Mouse (Mus musculus): ENCODE results near the gene Atp9a. TPM values are rescaled to one million over a fixed set of nuclear protein-coding genes. Genes with fewer than 3 reads are reported as not detected.
"Not testable (repeated sequence)": the region's sequence is repeated elsewhere in the genome, so short reads cannot be mapped to it uniquely, and the experiment has no call there.

Gene Atp9a
- polyA plus RNA-seq, 2 experiments, result 1.3 to 2.3 TPM

GRCm38 (mm10) chr2:168761954-168762353 is 19.7 kb upstream of the Atp9a start:
- no peak for TF ChIP-seq CTCF (IDR thresholded peaks at IDR 0.05; ENCODE audit: low read depth)
- TF ChIP-seq EP300 (IDR thresholded peaks at IDR 0.05; ENCODE audit: low read depth), result no peak
- Histone ChIP-seq H3K36me3 (replicated peaks; ENCODE audit: control insufficient read depth, insufficient read depth, low read depth) (no peaks in the 10 kb centered on the region), H3K9me3 (ENCODE audit: control insufficient read depth, low read length) (no peaks in the 10 kb centered on the region), H3K4me1 (replicated peaks; ENCODE audit: control insufficient read depth in 2 of 2, insufficient read depth in 2 of 2, low read length in 1 of 2) (no peaks in the 10 kb centered on the region), H3K9ac (replicated peaks) (no peak overlapping the region), H3K27ac (no peak overlapping the region), H3K4me3 (ENCODE audit: insufficient read depth in 1 of 2, low read depth in 2 of 2, low read length in 2 of 2) (no peak overlapping the region), H3K4me2 (ENCODE audit: low read depth) (no peak overlapping the region), H3K27me3 (ENCODE audit: control insufficient read depth, insufficient read depth, low read length) (peaks cover 46% of the 10 kb centered on the region)
- no peak for ATAC-seq (ENCODE audit: insufficient read depth)
- WGBS (ENCODE audit: insufficient replicate concordance), result 21% methylated on average over 4 of the region's 4 CpGs
- no peak for DNase-seq (ENCODE audit: low read depth in 3 of 3, low spot score in 3 of 3)

GRCm38 (mm10) chr2:168761141-168761540 is 18.9 kb upstream of the Atp9a start:
- Histone ChIP-seq H3K36me3 (replicated peaks; ENCODE audit: control insufficient read depth, insufficient read depth, low read depth) (no peaks in the 10 kb centered on the region), H3K27ac (no peak overlapping the region), H3K4me3 (ENCODE audit: insufficient read depth in 1 of 2, low read depth in 2 of 2, low read length in 2 of 2) (no peak overlapping the region), H3K9me3 (ENCODE audit: control insufficient read depth, low read length) (no peaks in the 10 kb centered on the region), H3K27me3 (ENCODE audit: control insufficient read depth, insufficient read depth, low read length) (peaks cover 38% of the 10 kb centered on the region), H3K9ac (replicated peaks) (no peak overlapping the region), H3K4me2 (ENCODE audit: low read depth) (no peak overlapping the region), H3K4me1 (replicated peaks; ENCODE audit: control insufficient read depth in 2 of 2, insufficient read depth in 2 of 2, low read length in 1 of 2) (no peaks in the 10 kb centered on the region)
- 47% methylated on average over 9 of the region's 9 CpGs for WGBS (ENCODE audit: insufficient replicate concordance)
- ATAC-seq (ENCODE audit: insufficient read depth) (no peak), DNase-seq (ENCODE audit: low read depth in 3 of 3, low spot score in 3 of 3) (no peak)
- TF ChIP-seq CTCF (IDR thresholded peaks at IDR 0.05; ENCODE audit: low read depth) (no peak), EP300 (IDR thresholded peaks at IDR 0.05; ENCODE audit: low read depth) (no peak)

GRCm38 (mm10) chr2:168744406-168744805 is 2.2 kb upstream of the Atp9a start:
- not testable (repeated sequence) for H3K4me3 ChIP-seq (ENCODE audit: insufficient read depth in 1 of 2, low read depth in 2 of 2, low read length in 2 of 2); ATAC-seq (ENCODE audit: insufficient read depth); H3K27ac ChIP-seq; H3K4me2 ChIP-seq (ENCODE audit: low read depth); DNase-seq (ENCODE audit: low read depth in 3 of 3, low spot score in 3 of 3); H3K4me1 ChIP-seq (replicated peaks; ENCODE audit: control insufficient read depth in 2 of 2, insufficient read depth in 2 of 2, low read length in 1 of 2); H3K36me3 ChIP-seq (replicated peaks; ENCODE audit: control insufficient read depth, insufficient read depth, low read depth); H3K9ac ChIP-seq (replicated peaks); H3K9me3 ChIP-seq (ENCODE audit: control insufficient read depth, low read length)
- peaks cover 15% of the 10 kb centered on the region for H3K27me3 ChIP-seq (ENCODE audit: control insufficient read depth, insufficient read depth, low read length)
- 79% methylated on average over 10 of the region's 10 CpGs for WGBS (ENCODE audit: insufficient replicate concordance)

GRCm38 (mm10) chr2:168742649-168743048 is 440 bp upstream of the Atp9a start:
- ATAC-seq (ENCODE audit: insufficient read depth) (no peak), DNase-seq (ENCODE audit: low read depth in 3 of 3, low spot score in 3 of 3) (no peak)
- Histone ChIP-seq H3K27me3 (ENCODE audit: control insufficient read depth, insufficient read depth, low read length) (peaks cover 15% of the 10 kb centered on the region), H3K4me2 (ENCODE audit: low read depth) (no peak overlapping the region), H3K9ac (replicated peaks) (no peak overlapping the region), H3K36me3 (replicated peaks; ENCODE audit: control insufficient read depth, insufficient read depth, low read depth) (no peaks in the 10 kb centered on the region), H3K27ac (no peak overlapping the region), H3K9me3 (ENCODE audit: control insufficient read depth, low read length) (no peaks in the 10 kb centered on the region), H3K4me3 (ENCODE audit: insufficient read depth in 1 of 2, low read depth in 2 of 2, low read length in 2 of 2) (no peak overlapping the region), H3K4me1 (replicated peaks; ENCODE audit: control insufficient read depth in 2 of 2, insufficient read depth in 2 of 2, low read length in 1 of 2) (no peaks in the 10 kb centered on the region)
- peak; percentile 85 for TF ChIP-seq CTCF (IDR thresholded peaks at IDR 0.05; ENCODE audit: low read depth)
- no peak for TF ChIP-seq EP300 (IDR thresholded peaks at IDR 0.05; ENCODE audit: low read depth)
- 8% methylated on average over 7 of the region's 7 CpGs for WGBS (ENCODE audit: insufficient replicate concordance)

GRCm38 (mm10) chr2:168741273-168742058 is 743 bp downstream of the Atp9a start:
- peak overlapping the region; percentile 48 for H3K4me2 ChIP-seq (ENCODE audit: low read depth)
- TF ChIP-seq EP300 (IDR thresholded peaks at IDR 0.05; ENCODE audit: low read depth) (no peak), CTCF (IDR thresholded peaks at IDR 0.05; ENCODE audit: low read depth) (no peak)
- peak; percentile 72 for ATAC-seq (ENCODE audit: insufficient read depth)
- under 1% methylated on average over 65 of the region's 108 CpGs for WGBS (ENCODE audit: insufficient replicate concordance)
- H3K9ac ChIP-seq (replicated peaks), result 0 out of 2 replicates have a peak overlapping the region, but pooled peaks have one; percentile 18
- peaks cover 15% of the 10 kb centered on the region for H3K27me3 ChIP-seq (ENCODE audit: control insufficient read depth, insufficient read depth, low read length)
- no peaks in the 10 kb centered on the region for H3K4me1 ChIP-seq (replicated peaks; ENCODE audit: control insufficient read depth in 2 of 2, insufficient read depth in 2 of 2, low read length in 1 of 2)
- no peaks in the 10 kb centered on the region for H3K9me3 ChIP-seq (ENCODE audit: control insufficient read depth, low read length)
- H3K36me3 ChIP-seq (replicated peaks; ENCODE audit: control insufficient read depth, insufficient read depth, low read depth), result no peaks in the 10 kb centered on the region
- peak in 1 of 3 experiments; percentile 24 for DNase-seq (ENCODE audit: low read depth in 3 of 3, low spot score in 3 of 3)
- peak overlapping the region; percentile 58 to 59 for H3K4me3 ChIP-seq (ENCODE audit: insufficient read depth in 1 of 2, low read depth in 2 of 2, low read length in 2 of 2)
- no peak overlapping the region for H3K27ac ChIP-seq

All from liver, embryonic 14.5 days (tissue).